Mouse (Mus musculus): ENCODE data around the gene Srebf2.

- no peak for TF ChIP-seq CTCF (conservative IDR thresholded peaks at IDR 0.05; ENCODE audit: low read length)
- no peak for TF ChIP-seq POU5F1 (IDR thresholded peaks at IDR 0.05; ENCODE audit: borderline replicate concordance, low read length)
- no peak for TF ChIP-seq NANOG (IDR thresholded peaks at IDR 0.05; ENCODE audit: borderline replicate concordance, low read length)
These were observed 14.0 kb downstream of the Srebf2 start for GRCm38 (mm10) chr15:82160731-82161640.
